Mouse (Mus musculus): Measurements from ENCODE around the gene Ppl.

The Ppl gene

GRCm38 (mm10) chr16:5036649-5037234 lies 95.5 kb downstream of the Ppl start:
- DNase-seq (ENCODE audit: low read depth, low spot score), result no peak
